Mouse (Mus musculus) lung, embryonic 14.5 days (tissue): ENCODE measurements around the gene Gh. TPM values are rescaled to one million over a fixed set of nuclear protein-coding genes. Genes with fewer than 3 reads are reported as not detected.
"Not testable (repeated sequence)": the region's sequence is repeated elsewhere in the genome, so short reads cannot be mapped to it uniquely, and the experiment has no call there.

Experiments used
- ATAC-seq: fragments of 200-750 bp; cut with Nextera tagmentation; 2 replicates; pipeline ENCODE4 v1.8.0; 2017; ENCODE audit warnings: mild to moderate bottlenecking, moderate TSS enrichment, moderate library complexity; ENCODE audit not compliant: insufficient read depth
- DNase-seq: peaks from one replicate; pipeline ENCODE4 v3.0.0-alpha.2; 2015
- H3K27ac ChIP-seq: fragments of 300-500 bp; sonication (generic); 2 replicates; pipeline ENCODE4 v1.5.1; 2014; ENCODE audit warnings: low read depth, mild to moderate bottlenecking, moderate library complexity
- H3K27me3 ChIP-seq: fragments of 300-500 bp; sonication (generic); 2 replicates; pipeline ENCODE4 v1.6.1; 2014; ENCODE audit warnings: low read length, control low read depth; ENCODE audit not compliant: insufficient read depth
- H3K36me3 ChIP-seq: fragments of 300-500 bp; sonication (generic); 2 replicates; pipeline ENCODE4 v1.6.1; 2014; ENCODE audit warnings: control low read depth; ENCODE audit not compliant: insufficient read depth
- H3K4me1 ChIP-seq: fragments of 300-500 bp; sonication (generic); 2 replicates; pipeline ENCODE4 v1.6.1; 2014; ENCODE audit warnings: antibody characterized with exemption, control low read depth; ENCODE audit not compliant: insufficient read depth
- H3K4me2 ChIP-seq: fragments of 300-500 bp; sonication (generic); 2 replicates; pipeline ENCODE4 v1.6.1; 2014; ENCODE audit warnings: mild to moderate bottlenecking
- H3K4me3 ChIP-seq: fragments of 300-500 bp; sonication (generic); 2 replicates; pipeline ENCODE4 v1.5.1; 2014; ENCODE audit warnings: low read depth, low read length
- H3K9ac ChIP-seq: fragments of 300-500 bp; sonication (generic); 2 replicates; pipeline ENCODE4 v1.6.1; 2014
- H3K9me3 ChIP-seq: fragments of 300-500 bp; sonication (generic); 2 replicates; pipeline ENCODE4 v1.6.1; 2016; ENCODE audit warnings: low read depth, low read length, control low read depth
- CTCF ChIP-seq: IDR thresholded peaks from 2 replicates; pipeline ENCODE4 v1.5.1; 2016; ENCODE audit warnings: antibody characterized with exemption, low read depth
- WGBS: fragments of 180-500 bp; shearing (Covaris S2); extraction: QIAGEN DNeasy Blood & Tissue Kit; methylation state at CpG from one replicate; pipeline ENCODE4 v1.1.7; 2014; 5-methylcytosine and 5-hydroxymethylcytosine counted together
- polyA plus RNA-seq: library from polyadenylated mRNA; unstranded; fragments of >200 nt; fragmentation: Nextera tagmentation; extraction: Ambion mirVana; gene quantifications from 2 replicates; pipeline ENCODE4 v1.2.1, GENCODE M21; 2014

The Gh gene
- polyA plus RNA-seq = not detected in 2 replicates

- WGBS = 75% methylated on average over 9 of the region's 9 CpGs
- Histone ChIP-seq H3K9me3 (no peaks in the 10 kb centered on the region), H3K27me3 (no peaks in the 10 kb centered on the region), H3K36me3 (no peaks in the 10 kb centered on the region), H3K4me2 (no peak within 1 kb of the TSS), H3K4me1 (no peaks in the 10 kb centered on the region), H3K27ac (no peak within 1 kb of the TSS), H3K4me3 (no peak within 1 kb of the TSS), H3K9ac (no peak within 1 kb of the TSS)
- no peak for TF ChIP-seq CTCF
- ATAC-seq (no peak), DNase-seq (no peak)
Observed at GRCm38 (mm10) chr11:106301765-106302164, at the start of gene Gh. Gene Gh, minus strand, starts transcription at chr11:106301865.

GRCm38 (mm10) chr11:106351253-106351652, 49.6 kb upstream of the Gh start:
- H3K9ac ChIP-seq = no peak overlapping the region
- no peak overlapping the region for H3K27ac ChIP-seq
- ATAC-seq = no peak
- H3K4me2 ChIP-seq = no peak overlapping the region
- H3K36me3 ChIP-seq = no peaks in the 10 kb centered on the region
- no peak overlapping the region for H3K4me3 ChIP-seq
- no peak for DNase-seq
- no peaks in the 10 kb centered on the region for H3K9me3 ChIP-seq
- no peak for TF ChIP-seq CTCF
- H3K4me1 ChIP-seq = no peaks in the 10 kb centered on the region
- 48% methylated on average over 3 of the region's 3 CpGs for WGBS
- no peaks in the 10 kb centered on the region for H3K27me3 ChIP-seq

- no peak for TF ChIP-seq CTCF
- WGBS = 38% methylated on average over 5 of the region's 5 CpGs
- Histone ChIP-seq H3K4me1 (no peaks in the 10 kb centered on the region), H3K9ac (no peak overlapping the region), H3K27me3 (no peaks in the 10 kb centered on the region), H3K36me3 (no peaks in the 10 kb centered on the region), H3K9me3 (no peaks in the 10 kb centered on the region), H3K27ac (no peak overlapping the region), H3K4me3 (no peak overlapping the region), H3K4me2 (no peak overlapping the region)
- no peak; the same call in 1 of the 2 replicates for ATAC-seq
- no peak for DNase-seq
Observed at GRCm38 (mm10) chr11:106350853-106351252, 49.2 kb upstream of the Gh start.

- no peaks in the 10 kb centered on the region for H3K9me3 ChIP-seq
- no peaks in the 10 kb centered on the region for H3K4me1 ChIP-seq
- DNase-seq (no peak), ATAC-seq (no peak)
- no peak overlapping the region for H3K9ac ChIP-seq
- H3K4me2 ChIP-seq = no peak overlapping the region
- H3K36me3 ChIP-seq = no peaks in the 10 kb centered on the region
- no peak overlapping the region for H3K4me3 ChIP-seq
- WGBS = 74% methylated on average over 6 of the region's 6 CpGs
- TF ChIP-seq CTCF = no peak
- no peaks in the 10 kb centered on the region for H3K27me3 ChIP-seq
- H3K27ac ChIP-seq = no peak overlapping the region
Observed at GRCm38 (mm10) chr11:106349772-106350171, 48.1 kb upstream of the Gh start.

- H3K4me2 ChIP-seq = no peak overlapping the region
- no peaks in the 10 kb centered on the region for H3K4me1 ChIP-seq
- no peak overlapping the region for H3K27ac ChIP-seq
- DNase-seq = peak; percentile 21
- H3K4me3 ChIP-seq = no peak overlapping the region
- TF ChIP-seq CTCF = no peak
- no peak overlapping the region for H3K9ac ChIP-seq
- WGBS = 41% methylated on average over 6 of the region's 6 CpGs
- no peaks in the 10 kb centered on the region for H3K9me3 ChIP-seq
- ATAC-seq = no peak; the same call in 1 of the 2 replicates
- H3K36me3 ChIP-seq = no peaks in the 10 kb centered on the region
- H3K27me3 ChIP-seq = no peaks in the 10 kb centered on the region
Observed at GRCm38 (mm10) chr11:106344910-106345309, 43.2 kb upstream of the Gh start.

GRCm38 (mm10) chr11:106340990-106341520, 39.4 kb upstream of the Gh start:
- Histone ChIP-seq H3K4me1 (no peaks in the 10 kb centered on the region), H3K9me3 (no peaks in the 10 kb centered on the region), H3K27me3 (no peaks in the 10 kb centered on the region), H3K4me2 (no peak overlapping the region), H3K9ac (no peak overlapping the region), H3K27ac (no peak overlapping the region), H3K36me3 (no peaks in the 10 kb centered on the region), H3K4me3 (no peak overlapping the region)
- WGBS = 75% methylated on average over 9 of the region's 9 CpGs
- ATAC-seq (no peak), DNase-seq (peak; percentile 20)
- no peak for TF ChIP-seq CTCF

- DNase-seq (peak; percentile 78), ATAC-seq (0 out of 2 replicates have a peak, but pooled peaks have one; percentile 44)
- H3K4me1 ChIP-seq, H3K36me3 ChIP-seq, H3K9me3 ChIP-seq, H3K4me2 ChIP-seq, H3K9ac ChIP-seq, H3K27ac ChIP-seq, H3K4me3 ChIP-seq, H3K27me3 ChIP-seq: not testable (repeated sequence)
- WGBS = 75% methylated on average over 4 of the region's 4 CpGs
Observed at GRCm38 (mm10) chr11:106339323-106339722, 37.7 kb upstream of the Gh start.

GRCm38 (mm10) chr11:106338870-106339269, 37.2 kb upstream of the Gh start:
- no peak overlapping the region for H3K9ac ChIP-seq
- ATAC-seq = no peak
- no peak for DNase-seq
- H3K9me3 ChIP-seq = no peaks in the 10 kb centered on the region
- no peak overlapping the region for H3K27ac ChIP-seq
- no peaks in the 10 kb centered on the region for H3K4me1 ChIP-seq
- H3K4me2 ChIP-seq = no peak overlapping the region
- H3K27me3 ChIP-seq = no peaks in the 10 kb centered on the region
- WGBS = 74% methylated on average over 7 of the region's 7 CpGs
- no peak for TF ChIP-seq CTCF
- no peak overlapping the region for H3K4me3 ChIP-seq
- no peaks in the 10 kb centered on the region for H3K36me3 ChIP-seq
